Mouse (Mus musculus): ENCODE data around the gene Gm17087.

DNA sequence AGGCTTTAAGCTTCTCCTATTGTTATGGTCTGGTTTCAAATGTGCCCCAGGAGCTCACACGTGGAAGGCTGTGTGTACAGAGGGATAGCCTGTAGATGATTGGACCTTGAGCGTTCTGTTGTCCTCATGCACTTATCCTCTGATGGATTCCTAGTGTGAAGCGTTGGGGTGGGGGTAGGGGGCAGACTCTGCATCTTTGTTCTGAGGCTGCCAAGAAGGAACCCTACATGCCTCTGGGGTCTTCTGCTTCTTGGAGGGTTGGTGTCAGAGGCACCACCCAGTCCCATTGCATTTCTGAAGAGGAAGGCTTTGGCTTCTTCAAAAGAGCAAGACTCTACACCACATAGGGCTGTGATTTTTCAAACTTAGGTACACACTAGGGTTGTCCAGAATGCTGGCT lies 13.1 kb downstream of the Gm17087 start:
- no peak for TF ChIP-seq CTCF (IDR thresholded peaks at IDR 0.05; ENCODE audit: low read depth)
- no peak for TF ChIP-seq EP300 (IDR thresholded peaks at IDR 0.05; ENCODE audit: low read depth)

Data from liver, postnatal 0 days (tissue).